ENCODE assay signal across 12 mouse cellular contexts in the genomic region with DNA sequence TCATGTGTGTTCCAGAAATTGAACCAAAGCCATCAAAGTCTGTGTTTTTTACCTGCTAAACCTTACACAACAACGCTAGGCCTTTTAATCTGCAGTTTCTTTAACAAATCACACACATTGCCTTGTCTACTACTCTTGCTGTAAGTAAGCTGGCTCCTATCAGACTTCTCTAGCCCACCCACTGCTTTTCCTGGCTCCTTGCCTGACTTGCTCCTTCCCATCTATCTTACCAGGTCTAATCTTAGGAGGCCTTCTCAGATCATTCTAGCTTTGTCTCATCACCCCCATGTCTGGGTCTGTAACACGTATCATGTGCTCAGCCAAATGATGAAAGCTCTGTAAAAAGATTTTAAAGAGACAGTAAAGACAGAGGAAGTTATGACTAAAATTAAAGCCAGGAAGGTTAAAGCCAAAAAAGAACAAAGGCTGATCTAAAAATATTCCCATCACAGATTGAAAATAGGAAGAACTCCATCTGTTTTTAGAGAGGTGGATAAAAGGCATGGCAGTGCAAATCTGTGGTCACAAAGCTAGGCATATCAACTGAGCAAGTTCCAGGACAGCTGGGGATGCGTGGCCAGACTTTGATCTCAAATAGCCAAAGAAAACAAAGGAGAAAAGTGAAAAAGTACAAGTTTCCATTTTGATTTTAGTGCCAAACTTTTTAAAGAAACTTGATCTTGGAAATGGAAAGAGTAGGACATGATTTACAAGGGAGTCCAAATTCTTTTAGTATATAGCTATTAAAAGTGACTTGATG. TPM values are rescaled to one million over a fixed set of nuclear protein-coding genes. Genes with fewer than 3 reads are reported as not detected.
DNase-seq lines count a peak whose midpoint lies in the region; ATAC-seq and TF ChIP-seq lines count a peak whose summit lies in the region.
"Had no signal": no experiment of that assay in that cellular context is flagged by ENCODE, and none has a peak within 500 bp of the region (broad histone marks: within the 10 kb centered on the region; RNA-seq: fewer than 3 reads in every experiment).

No protein-coding gene starts in this region.

- H3K4me2 ChIP-seq in kidney, embryonic 15.5 days = peak overlapping the region; percentile 4; the same call in 1 of the 2 replicates
- 0 out of 2 replicates have a peak overlapping the region, but pooled peaks have one; percentile 5 for H3K4me2 ChIP-seq in liver, embryonic 16.5 days (ENCODE audit: low read depth, low read length)
- H3K4me2 ChIP-seq in liver, embryonic 11.5 days = no peak overlapping the region
- H3K4me2 ChIP-seq: embryonic facial prominence, embryonic 13.5 days; midbrain, embryonic 15.5 days; neural tube, embryonic 15.5 days had no signal

- 41% methylated on average over 3 of the region's 3 CpGs for WGBS in kidney, embryonic 15.5 days
- WGBS in liver, embryonic 16.5 days (ENCODE audit: insufficient replicate concordance) = 57% methylated on average over 3 of the region's 3 CpGs
- 77% methylated on average over 3 of the region's 3 CpGs for WGBS in liver, embryonic 11.5 days

- H3K36me3 ChIP-seq in kidney, embryonic 15.5 days = peaks cover 40% of the 10 kb centered on the region
- peaks cover 22% of the 10 kb centered on the region for H3K36me3 ChIP-seq in liver, embryonic 16.5 days (ENCODE audit: control insufficient read depth, insufficient read depth)
- H3K36me3 ChIP-seq in liver, embryonic 11.5 days (ENCODE audit: control insufficient read depth, insufficient read depth, low read length) = peaks cover 23% of the 10 kb centered on the region

- H3K4me3 ChIP-seq in kidney, embryonic 15.5 days (replicated peaks) = no peak overlapping the region
- no peak overlapping the region for H3K4me3 ChIP-seq in liver, embryonic 16.5 days (ENCODE audit: low read depth, low read length)
- no peak overlapping the region for H3K4me3 ChIP-seq in liver, embryonic 11.5 days (ENCODE audit: low read depth, low read length)
- H3K4me3 ChIP-seq: embryonic facial prominence, embryonic 13.5 days; midbrain, embryonic 15.5 days; neural tube, embryonic 15.5 days had no signal

- no peaks in the 10 kb centered on the region for H3K9me3 ChIP-seq in kidney, embryonic 15.5 days (replicated peaks)
- H3K9me3 ChIP-seq in liver, embryonic 16.5 days (replicated peaks; ENCODE audit: control insufficient read depth, low read length) = no peaks in the 10 kb centered on the region
- no peaks in the 10 kb centered on the region for H3K9me3 ChIP-seq in liver, embryonic 11.5 days (ENCODE audit: control insufficient read depth, low read length)
- H3K9me3 ChIP-seq: embryonic facial prominence, embryonic 13.5 days; midbrain, embryonic 15.5 days; neural tube, embryonic 15.5 days had no signal

- no peaks in the 10 kb centered on the region for H3K27me3 ChIP-seq in kidney, embryonic 15.5 days
- no peaks in the 10 kb centered on the region for H3K27me3 ChIP-seq in liver, embryonic 16.5 days (ENCODE audit: control insufficient read depth, insufficient read depth, low read depth, low read length)
- no peaks in the 10 kb centered on the region for H3K27me3 ChIP-seq in liver, embryonic 11.5 days (replicated peaks; ENCODE audit: control insufficient read depth, insufficient read depth, low read length)
- H3K27me3 ChIP-seq: embryonic facial prominence, embryonic 13.5 days; midbrain, embryonic 15.5 days; neural tube, embryonic 15.5 days had no signal

- H3K4me1 ChIP-seq in kidney, embryonic 15.5 days = peaks cover 30% of the 10 kb centered on the region
- H3K4me1 ChIP-seq in liver, embryonic 16.5 days (ENCODE audit: control insufficient read depth, low read depth, low read length) = peaks cover 20% of the 10 kb centered on the region
- peaks cover 17% of the 10 kb centered on the region for H3K4me1 ChIP-seq in liver, embryonic 11.5 days (replicated peaks; ENCODE audit: control insufficient read depth, insufficient read depth, low read length)

- DNase-seq in kidney, adult 18-20 months = no peak
- DNase-seq in liver, embryonic 11.5 days (ENCODE audit: low spot score) = no peak
- DNase-seq in brain, embryonic 14.5 days (ENCODE audit: low read depth) = peak; percentile 2
- peak; percentile 78 to 82 for DNase-seq in cerebellum, postnatal 10 days
- no peak for DNase-seq in adrenal gland, postnatal 25 days
- no peak for DNase-seq in c-Kit-positive CD71-positive TER-119-positive erythroid progenitor cells, embryonic 14.5 days (ENCODE audit: low spot score)

- no peak for TF ChIP-seq POLR2A in brain, embryonic 14.5 days (IDR thresholded peaks at IDR 0.05; ENCODE audit: borderline replicate concordance, extremely low read depth, insufficient read depth, insufficient read length, poor library complexity, severe bottlenecking)

- H3K27ac ChIP-seq in kidney, embryonic 15.5 days = peak overlapping the region; percentile 82
- H3K27ac ChIP-seq in liver, embryonic 16.5 days (ENCODE audit: low read length) = 0 out of 2 replicates have a peak overlapping the region, but pooled peaks have one; percentile 22
- no peak overlapping the region for H3K27ac ChIP-seq in liver, embryonic 11.5 days (ENCODE audit: low read depth, low read length)
- H3K27ac ChIP-seq: embryonic facial prominence, embryonic 13.5 days; midbrain, embryonic 15.5 days; neural tube, embryonic 15.5 days had no signal

- no peak for TF ChIP-seq CTCF in brain, embryonic 14.5 days (IDR thresholded peaks at IDR 0.05; ENCODE audit: borderline replicate concordance, extremely low read depth, insufficient read depth, insufficient read length)

- no peak; the same call in 1 of the 2 replicates for ATAC-seq in kidney, embryonic 15.5 days (replicated peaks; ENCODE audit: low FRiP score)
- ATAC-seq in liver, embryonic 16.5 days (ENCODE audit: low read depth) = no peak
- no peak for ATAC-seq in liver, embryonic 11.5 days (replicated peaks; ENCODE audit: low FRiP score)
- ATAC-seq: forebrain, embryonic 16.5 days; midbrain, embryonic 15.5 days had no signal

- no peak overlapping the region for H3K9ac ChIP-seq in kidney, embryonic 15.5 days
- no peak overlapping the region for H3K9ac ChIP-seq in liver, embryonic 16.5 days (ENCODE audit: low read depth, low read length)
- H3K9ac ChIP-seq in liver, embryonic 11.5 days (ENCODE audit: low read depth, low read length) = no peak overlapping the region
- H3K9ac ChIP-seq: embryonic facial prominence, embryonic 13.5 days; midbrain, embryonic 15.5 days; neural tube, embryonic 15.5 days had no signal

RNA-seq across cellular contexts. Expression of a gene that starts 3.8 kb away (rescaled TPM):
- 15.5 and 16.5 TPM in 2 replicates for polyA plus RNA-seq in kidney, embryonic 15.5 days (2015; fragmentation: Nextera tagmentation; extraction: Ambion mirVana)
- polyA plus RNA-seq in liver, embryonic 16.5 days (2015; fragmentation: Nextera tagmentation; extraction: Ambion mirVana) = 3.9 and 4.3 TPM in 2 replicates
- polyA plus RNA-seq in liver, embryonic 11.5 days (2014; fragmentation: Nextera tagmentation; extraction: Ambion mirVana) = 19.2 and 20.1 TPM in 2 replicates
- polyA plus RNA-seq in brain, embryonic 14.5 days (2012; rRNA removed) = 20.2 and 30.9 TPM in 2 replicates
- 31.0 and 40.5 TPM in 2 replicates for total RNA-seq in adrenal gland, postnatal 25 days (2021)

RNA-seq across cellular contexts. Expression of a gene that starts 3.8 kb away (rescaled TPM):
- 14.9 and 15.6 TPM in 2 replicates for polyA plus RNA-seq in kidney, embryonic 15.5 days (2015; fragmentation: Nextera tagmentation; extraction: Ambion mirVana)
- polyA plus RNA-seq in liver, embryonic 16.5 days (2015; fragmentation: Nextera tagmentation; extraction: Ambion mirVana) = 3.6 and 3.9 TPM in 2 replicates
- polyA plus RNA-seq in liver, embryonic 11.5 days (2014; fragmentation: Nextera tagmentation; extraction: Ambion mirVana) = 15.5 and 16.4 TPM in 2 replicates
- 13.0 and 14.6 TPM in 2 replicates for polyA plus RNA-seq in brain, embryonic 14.5 days (2012; rRNA removed)
- 9.8 and 10.6 TPM in 2 replicates for total RNA-seq in adrenal gland, postnatal 25 days (2021)

Comparison
In these comparisons a context has a peak if more than half of its experiments do, and no peak if none do; other contexts are left out.
1. DNase-seq: peak in brain, embryonic 14.5 days (single experiment) and cerebellum, postnatal 10 days (2 of 2); none in kidney, adult 18-20 months (single experiment), liver, embryonic 11.5 days (single experiment), adrenal gland, postnatal 25 days (single experiment) and c-Kit-positive CD71-positive TER-119-positive erythroid progenitor cells, embryonic 14.5 days (single experiment).